Mouse (Mus musculus): Measurements from ENCODE around the gene Tmem164. TPM values are rescaled to one million over a fixed set of nuclear protein-coding genes. Genes with fewer than 3 reads are reported as not detected.

Tmem164 gene
- polyA plus RNA-seq, 1 experiment: 14.5 TPM

DNA sequence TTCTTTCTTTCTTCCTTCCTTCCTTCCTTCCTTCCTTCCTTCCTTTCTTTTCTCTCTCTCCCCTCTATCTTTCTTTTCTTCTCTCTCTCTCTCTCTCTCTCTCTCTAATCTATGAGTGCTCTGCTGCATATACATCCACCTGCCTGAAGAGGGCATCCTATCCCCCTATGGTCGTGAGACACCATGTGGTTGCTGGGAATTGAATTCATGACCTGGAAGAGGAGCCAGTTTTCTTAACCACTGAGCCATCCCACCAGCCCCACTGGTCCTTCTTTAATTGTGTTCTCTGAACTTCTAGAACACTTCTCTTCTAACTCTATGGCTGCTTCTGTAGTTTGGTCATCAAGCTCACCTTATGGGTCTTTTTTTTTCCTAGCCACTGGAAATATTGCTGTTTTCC lies 146.4 kb downstream of the Tmem164 start:
- no peaks in the 10 kb centered on the region for H3K36me3 ChIP-seq (ENCODE audit: control insufficient read depth, insufficient read depth)
- no peak overlapping the region for H3ac ChIP-seq (ENCODE audit: control insufficient read depth, insufficient read length)
- TF ChIP-seq POLR2A (IDR thresholded peaks at IDR 0.05; ENCODE audit: insufficient read length, low read depth) (no peak), MYOD1 (IDR thresholded peaks at IDR 0.05; ENCODE audit: control insufficient read depth in 1 of 3, insufficient read length in 2 of 3, low read depth in 2 of 3) (no peak), CEBPB (IDR thresholded peaks at IDR 0.05; ENCODE audit: insufficient read depth, poor library complexity, severe bottlenecking) (no peak), MYOG (IDR thresholded peaks at IDR 0.05; ENCODE audit: control insufficient read depth in 1 of 3, insufficient read depth in 1 of 3, insufficient read length in 2 of 3, low read depth in 2 of 3) (no peak), TCF12 (IDR thresholded peaks at IDR 0.05; ENCODE audit: insufficient read depth, poor library complexity, severe bottlenecking) (no peak)
- H3K4me2 ChIP-seq (ENCODE audit: low read depth): no peak overlapping the region
- H3K4me3 ChIP-seq: no peak overlapping the region
- H3K79me2 ChIP-seq (ENCODE audit: control insufficient read depth, insufficient read depth): no peaks in the 10 kb centered on the region
- no peaks in the 10 kb centered on the region for H3K27me3 ChIP-seq (ENCODE audit: control insufficient read depth, insufficient read depth, insufficient read length)

DNA sequence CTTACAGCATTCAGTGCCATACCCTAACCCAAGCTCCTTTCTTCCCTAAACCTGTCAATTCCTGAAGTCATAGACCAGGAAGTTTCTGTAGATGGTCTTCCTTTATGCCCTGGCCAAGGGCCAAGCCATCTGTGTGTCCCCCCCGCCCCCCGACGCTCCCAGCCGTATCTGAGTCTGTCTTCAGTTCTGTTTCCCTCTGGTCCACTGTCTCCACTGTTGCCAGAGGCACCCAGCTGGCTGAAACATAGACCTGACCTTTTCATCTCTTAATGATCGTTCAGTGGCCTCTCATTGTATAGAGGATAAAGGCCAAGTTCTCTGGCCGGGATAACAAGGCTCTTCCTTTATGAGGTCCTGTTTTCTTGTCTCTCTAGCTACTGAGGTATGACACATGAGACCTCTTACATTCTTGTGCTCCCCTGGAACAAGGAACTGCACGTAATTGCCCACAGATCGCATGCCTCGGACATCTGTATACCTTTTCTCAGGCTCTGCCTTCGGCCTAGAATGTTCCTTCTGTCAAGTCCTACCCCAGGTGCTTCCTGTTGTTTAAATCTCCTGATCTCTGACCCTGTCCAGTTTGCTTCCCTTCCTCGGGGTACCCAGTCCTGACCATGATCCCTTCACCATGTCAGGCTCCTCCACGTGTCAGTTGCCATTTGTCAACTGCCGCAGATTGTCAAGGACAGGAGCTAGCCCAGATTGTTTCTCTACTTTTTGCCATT lies 147.1 kb downstream of the Tmem164 start:
- Histone ChIP-seq H3K4me2 (ENCODE audit: low read depth) (no peak overlapping the region), H3K36me3 (ENCODE audit: control insufficient read depth, insufficient read depth) (no peaks in the 10 kb centered on the region), H3K4me3 (no peak overlapping the region), H3K27me3 (ENCODE audit: control insufficient read depth, insufficient read depth, insufficient read length) (no peaks in the 10 kb centered on the region), H3ac (ENCODE audit: control insufficient read depth, insufficient read length) (no peak overlapping the region), H3K79me2 (ENCODE audit: control insufficient read depth, insufficient read depth) (no peaks in the 10 kb centered on the region)
- TF ChIP-seq TCF3 (IDR thresholded peaks at IDR 0.05; ENCODE audit: insufficient read length, low read depth): no peak
- no peak for TF ChIP-seq MYOG (IDR thresholded peaks at IDR 0.05; ENCODE audit: control insufficient read depth in 1 of 3, insufficient read depth in 1 of 3, insufficient read length in 2 of 3, low read depth in 2 of 3)
- TF ChIP-seq CEBPB (IDR thresholded peaks at IDR 0.05; ENCODE audit: insufficient read depth, poor library complexity, severe bottlenecking): no peak
- no peak for TF ChIP-seq SRF (IDR thresholded peaks at IDR 0.05; ENCODE audit: control insufficient read depth, insufficient read length, low read depth)
- no peak for TF ChIP-seq USF1 (IDR thresholded peaks at IDR 0.05; ENCODE audit: low read depth)

DNA sequence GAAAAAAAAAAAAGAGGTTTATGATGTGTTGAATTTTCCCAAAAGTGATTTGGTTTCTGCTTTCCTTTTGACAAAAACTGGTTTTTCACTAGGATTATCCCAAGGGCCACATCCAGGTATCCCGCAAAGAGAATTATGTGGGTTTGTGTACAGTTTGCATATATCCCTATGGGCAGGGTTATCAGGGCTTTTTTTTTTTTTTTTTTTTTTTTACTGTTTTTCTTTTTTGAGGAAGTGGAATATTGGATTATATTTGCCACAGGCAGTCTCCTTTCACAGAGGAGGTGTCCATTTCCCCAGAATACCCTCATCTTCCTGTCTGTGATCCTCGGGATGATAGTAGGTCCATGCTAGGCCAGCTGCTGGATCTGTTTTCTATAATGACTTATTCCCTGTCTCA lies 148.1 kb downstream of the Tmem164 start:
- no peak overlapping the region for H3ac ChIP-seq (ENCODE audit: control insufficient read depth, insufficient read length)
- H3K4me3 ChIP-seq: no peak overlapping the region
- no peaks in the 10 kb centered on the region for H3K36me3 ChIP-seq (ENCODE audit: control insufficient read depth, insufficient read depth)
- no peak overlapping the region for H3K4me2 ChIP-seq (ENCODE audit: low read depth)
- TF ChIP-seq MYOD1 (IDR thresholded peaks at IDR 0.05; ENCODE audit: control insufficient read depth in 1 of 3, insufficient read length in 2 of 3, low read depth in 2 of 3) (no peak), TCF12 (IDR thresholded peaks at IDR 0.05; ENCODE audit: insufficient read depth, poor library complexity, severe bottlenecking) (no peak), MAX (IDR thresholded peaks at IDR 0.05; ENCODE audit: low read depth) (no peak), REST (IDR thresholded peaks at IDR 0.05; ENCODE audit: insufficient read depth, insufficient read length) (no peak), POLR2A (IDR thresholded peaks at IDR 0.05; ENCODE audit: insufficient read length, low read depth) (no peak), POLR2AphosphoS2 (IDR thresholded peaks at IDR 0.05; ENCODE audit: insufficient read length, low read depth) (no peak), SRF (IDR thresholded peaks at IDR 0.05; ENCODE audit: control insufficient read depth, insufficient read length, low read depth) (no peak), MYOG (IDR thresholded peaks at IDR 0.05; ENCODE audit: control insufficient read depth in 1 of 3, insufficient read depth in 1 of 3, insufficient read length in 2 of 3, low read depth in 2 of 3) (no peak), USF1 (IDR thresholded peaks at IDR 0.05; ENCODE audit: low read depth) (no peak), E2F4 (IDR thresholded peaks at IDR 0.05; ENCODE audit: insufficient read depth) (no peak), CEBPB (IDR thresholded peaks at IDR 0.05; ENCODE audit: insufficient read depth, poor library complexity, severe bottlenecking) (no peak), TCF3 (IDR thresholded peaks at IDR 0.05; ENCODE audit: insufficient read length, low read depth) (no peak)
- no peaks in the 10 kb centered on the region for H3K79me2 ChIP-seq (ENCODE audit: control insufficient read depth, insufficient read depth)
- H3K27me3 ChIP-seq (ENCODE audit: control insufficient read depth, insufficient read depth, insufficient read length): no peaks in the 10 kb centered on the region

DNA sequence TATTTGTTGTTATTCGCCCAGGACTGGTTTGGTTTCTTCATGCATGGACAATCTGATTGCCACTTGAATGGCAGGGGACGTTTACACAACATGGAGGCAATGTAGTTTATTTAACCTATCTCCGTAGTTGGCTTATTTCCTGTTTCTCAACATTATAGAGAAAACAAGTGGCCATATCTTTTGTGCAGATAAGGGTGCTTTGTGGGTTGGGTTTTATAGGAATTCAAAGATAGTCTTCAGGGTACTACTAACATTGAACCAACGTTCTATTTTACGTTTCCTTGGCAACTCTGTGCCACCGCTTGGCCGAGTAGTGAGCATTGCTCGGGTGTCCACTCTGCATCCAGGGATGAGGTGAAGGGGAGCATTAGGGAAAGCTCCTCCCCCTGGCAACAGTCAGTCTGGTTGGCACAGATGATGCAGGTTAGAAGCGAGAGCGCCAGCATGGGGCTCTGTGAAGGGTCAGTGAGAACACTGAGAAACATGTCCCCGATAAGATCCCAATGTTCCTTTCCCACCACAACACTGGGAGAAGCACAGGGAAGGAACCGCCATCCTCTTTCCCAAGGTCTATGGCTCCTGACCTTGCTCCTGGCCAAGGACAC lies 148.8 kb downstream of the Tmem164 start:
- TF ChIP-seq MAX (IDR thresholded peaks at IDR 0.05; ENCODE audit: low read depth) (no peak), CEBPB (IDR thresholded peaks at IDR 0.05; ENCODE audit: insufficient read depth, poor library complexity, severe bottlenecking) (no peak), MYOD1 (IDR thresholded peaks at IDR 0.05; ENCODE audit: control insufficient read depth in 1 of 3, insufficient read length in 2 of 3, low read depth in 2 of 3) (no peak), REST (IDR thresholded peaks at IDR 0.05; ENCODE audit: insufficient read depth, insufficient read length) (no peak), MYOG (IDR thresholded peaks at IDR 0.05; ENCODE audit: control insufficient read depth in 1 of 3, insufficient read depth in 1 of 3, insufficient read length in 2 of 3, low read depth in 2 of 3) (no peak), POLR2A (IDR thresholded peaks at IDR 0.05; ENCODE audit: insufficient read length, low read depth) (no peak), USF1 (IDR thresholded peaks at IDR 0.05; ENCODE audit: low read depth) (no peak), TCF3 (IDR thresholded peaks at IDR 0.05; ENCODE audit: insufficient read length, low read depth) (no peak), TCF12 (IDR thresholded peaks at IDR 0.05; ENCODE audit: insufficient read depth, poor library complexity, severe bottlenecking) (no peak), E2F4 (IDR thresholded peaks at IDR 0.05; ENCODE audit: insufficient read depth) (no peak), POLR2AphosphoS2 (IDR thresholded peaks at IDR 0.05; ENCODE audit: insufficient read length, low read depth) (no peak), SRF (IDR thresholded peaks at IDR 0.05; ENCODE audit: control insufficient read depth, insufficient read length, low read depth) (no peak)
- Histone ChIP-seq H3K79me2 (ENCODE audit: control insufficient read depth, insufficient read depth) (no peaks in the 10 kb centered on the region), H3K27me3 (ENCODE audit: control insufficient read depth, insufficient read depth, insufficient read length) (no peaks in the 10 kb centered on the region), H3ac (ENCODE audit: control insufficient read depth, insufficient read length) (no peak overlapping the region), H3K36me3 (ENCODE audit: control insufficient read depth, insufficient read depth) (no peaks in the 10 kb centered on the region), H3K4me3 (no peak overlapping the region), H3K4me2 (ENCODE audit: low read depth) (no peak overlapping the region)

Measured in myocyte (in vitro differentiated cells).